Mouse (Mus musculus) embryo, embryonic 11 days (tissue): ENCODE measurements around the gene Cdc34.

Source experiments
- DNase-seq: peaks from one replicate; pipeline ENCODE4 v3.0.0-alpha.2; 2015

Cdc34 gene

GRCm38 (mm10) chr10:79723047-79723446 is 41.1 kb downstream of the Cdc34 start:
- DNase-seq: no peak

- no peak for DNase-seq
These were observed 41.7 kb downstream of the Cdc34 start for GRCm38 (mm10) chr10:79723692-79724091.

- peak; percentile 41 for DNase-seq
These were observed 44.1 kb downstream of the Cdc34 start for GRCm38 (mm10) chr10:79726090-79726489.

- DNase-seq: no peak
These were observed 46.6 kb downstream of the Cdc34 start for GRCm38 (mm10) chr10:79728323-79729249.

GRCm38 (mm10) chr10:79729357-79729965 is 47.5 kb downstream of the Cdc34 start:
- no peak for DNase-seq

- no peak for DNase-seq
These were observed 50.5 kb downstream of the Cdc34 start for GRCm38 (mm10) chr10:79732500-79732899.

GRCm38 (mm10) chr10:79733847-79734246 is 51.9 kb downstream of the Cdc34 start:
- DNase-seq: no peak

GRCm38 (mm10) chr10:79735361-79735760 is 53.4 kb downstream of the Cdc34 start:
- peak; percentile 43 for DNase-seq

- no peak for DNase-seq
These were observed 54.7 kb downstream of the Cdc34 start for GRCm38 (mm10) chr10:79736706-79737105.
